Mouse (Mus musculus) ES-CJ7 (cell line): ENCODE results near the gene Cdkal1.

Source experiments
- DNase-seq: peaks from one replicate; pipeline ENCODE4 v3.0.0; 2011; ENCODE audit warnings: low read depth, low spot score

The Cdkal1 gene

GRCm38 (mm10) chr13:29271451-29271850 is 584.0 kb downstream of the Cdkal1 start:
- DNase-seq = no peak

- DNase-seq = no peak
Measured at GRCm38 (mm10) chr13:29264015-29264711, 591.3 kb downstream of the Cdkal1 start.

DNA sequence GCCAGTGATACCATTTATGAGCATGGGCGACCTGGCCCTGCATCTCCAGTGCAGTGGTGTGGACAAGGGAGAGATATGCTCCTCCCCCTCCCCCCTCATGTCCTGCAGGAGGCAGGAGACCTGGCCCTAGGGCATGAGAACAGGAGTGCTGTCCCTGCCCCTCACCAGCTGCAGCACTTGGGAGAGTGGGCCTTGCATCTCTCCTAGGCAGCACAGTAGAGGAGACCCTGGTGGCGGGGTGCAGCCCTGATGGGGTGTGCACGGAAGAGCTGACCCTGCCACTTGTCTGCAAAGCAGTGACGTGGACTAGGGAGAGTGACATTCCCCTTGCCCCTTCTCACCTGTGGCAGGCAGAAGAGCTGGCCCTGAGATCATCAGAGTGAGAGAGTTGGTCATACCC is 593.3 kb downstream of the Cdkal1 start:
- DNase-seq = no peak

DNA sequence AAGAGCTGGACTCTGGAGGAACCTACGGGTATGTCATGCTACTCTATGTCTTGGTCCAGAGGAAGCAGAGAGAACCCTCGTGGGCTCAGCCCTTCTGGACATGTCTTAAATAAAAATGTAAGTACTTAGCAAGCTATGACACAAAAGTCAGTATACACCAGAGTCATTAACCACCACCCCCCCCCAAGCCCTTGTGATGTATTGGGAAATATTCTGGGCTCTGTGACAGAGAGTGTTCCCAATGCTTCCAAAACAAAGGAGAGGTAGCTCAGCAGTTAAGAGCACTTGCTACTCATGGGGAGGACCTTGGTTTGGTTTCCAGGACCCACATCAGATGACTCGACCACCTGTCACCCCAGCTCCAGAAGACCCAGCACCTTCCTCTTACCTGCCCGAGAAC is 606.9 kb downstream of the Cdkal1 start:
- no peak for DNase-seq

GRCm38 (mm10) chr13:29247800-29248199 is 607.7 kb downstream of the Cdkal1 start:
- no peak for DNase-seq

DNA sequence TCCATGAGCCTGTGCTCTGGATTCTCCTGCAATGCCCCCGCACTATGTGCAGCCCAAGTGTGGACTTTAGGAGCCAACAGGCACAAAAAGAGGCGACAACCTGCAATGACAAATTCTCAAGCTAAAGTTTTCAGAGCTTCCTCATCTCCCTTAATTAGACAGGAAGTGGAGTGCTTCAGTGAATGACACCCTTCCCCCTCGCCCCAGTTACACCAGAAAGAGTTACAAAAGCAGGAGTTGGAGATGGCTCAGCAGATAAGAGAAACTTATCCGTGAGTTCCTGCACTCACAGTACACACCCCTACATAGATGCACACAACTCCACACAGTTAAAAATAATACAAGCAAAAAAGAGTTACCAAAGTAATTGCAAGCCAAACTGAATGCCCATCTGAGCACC is 620.4 kb downstream of the Cdkal1 start:
- no peak for DNase-seq

- DNase-seq = no peak
Measured at GRCm38 (mm10) chr13:29234442-29234841, 621.0 kb downstream of the Cdkal1 start.

- DNase-seq = no peak
Measured at GRCm38 (mm10) chr13:29233970-29234369, 621.5 kb downstream of the Cdkal1 start.

DNA sequence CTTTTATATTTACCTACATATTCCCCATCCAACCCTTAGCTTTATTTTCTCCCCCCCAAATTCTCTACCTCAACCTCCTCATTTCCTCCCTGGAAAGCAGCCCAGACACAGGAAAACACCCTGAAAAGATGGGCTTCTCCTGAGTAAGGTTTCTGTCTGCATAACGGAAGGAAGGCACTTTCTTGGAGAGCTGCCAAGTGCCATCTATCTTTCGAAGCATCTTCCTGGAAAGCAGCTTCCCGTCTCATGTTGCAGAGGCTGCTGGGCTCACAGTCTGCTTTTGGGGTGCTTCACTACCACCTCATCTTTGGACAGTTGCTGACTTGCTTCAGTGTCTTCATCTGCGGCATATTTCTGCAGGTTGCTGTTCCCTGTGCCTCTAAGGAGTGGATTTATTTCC is 622.8 kb downstream of the Cdkal1 start:
- DNase-seq = no peak

- no peak for DNase-seq
Measured at GRCm38 (mm10) chr13:29224815-29225214, 630.7 kb downstream of the Cdkal1 start.

GRCm38 (mm10) chr13:29222261-29222838 is 633.1 kb downstream of the Cdkal1 start:
- DNase-seq = no peak

DNA sequence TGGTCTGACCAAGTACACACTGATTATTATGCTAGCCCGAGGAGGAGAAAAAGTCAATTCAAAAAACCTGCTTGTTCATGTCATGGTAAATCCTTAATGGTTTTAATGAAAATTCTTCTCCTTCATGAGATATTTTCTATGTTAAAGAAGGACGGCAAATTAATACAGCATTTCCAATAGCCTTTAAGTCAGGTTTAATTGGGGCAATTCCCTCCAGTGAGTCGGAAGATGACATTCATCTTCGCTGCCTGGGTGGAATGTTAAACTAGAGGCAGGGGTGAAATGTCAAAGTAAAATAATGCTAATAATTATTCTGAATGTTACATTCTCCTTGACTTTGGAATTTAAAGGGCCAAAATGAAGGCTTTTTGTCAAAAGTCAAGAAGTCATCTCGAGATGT is 633.8 kb downstream of the Cdkal1 start:
- no peak for DNase-seq

DNA sequence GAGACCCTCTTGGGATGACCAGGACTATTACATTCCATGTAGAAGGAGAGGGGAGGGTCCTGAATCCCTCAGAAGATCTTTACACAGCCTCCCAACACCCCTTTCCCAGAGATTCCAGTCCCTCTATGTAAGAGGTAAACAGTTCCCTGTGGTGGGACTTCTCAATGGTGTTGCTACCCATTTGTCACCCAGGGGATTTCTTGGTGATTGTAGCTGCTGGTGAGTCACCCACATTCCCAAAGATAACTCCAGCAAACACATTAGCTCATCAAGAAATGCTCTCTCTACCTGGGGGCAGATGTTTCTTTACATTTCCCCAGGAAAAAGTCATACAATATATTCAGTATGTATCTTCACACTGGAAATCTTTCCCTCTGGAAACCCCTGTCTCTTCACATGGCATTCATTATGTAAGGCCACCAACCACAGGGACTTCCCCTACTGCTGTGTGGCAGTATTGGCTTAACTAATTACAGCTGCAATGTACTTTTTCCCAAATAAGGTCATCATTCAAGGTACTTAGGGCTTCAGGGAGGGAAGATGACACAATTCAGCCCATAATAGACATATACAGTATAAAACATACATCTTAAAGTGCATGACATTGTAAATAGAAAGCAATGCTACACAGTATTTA is 636.8 kb downstream of the Cdkal1 start:
- DNase-seq = no peak

DNA sequence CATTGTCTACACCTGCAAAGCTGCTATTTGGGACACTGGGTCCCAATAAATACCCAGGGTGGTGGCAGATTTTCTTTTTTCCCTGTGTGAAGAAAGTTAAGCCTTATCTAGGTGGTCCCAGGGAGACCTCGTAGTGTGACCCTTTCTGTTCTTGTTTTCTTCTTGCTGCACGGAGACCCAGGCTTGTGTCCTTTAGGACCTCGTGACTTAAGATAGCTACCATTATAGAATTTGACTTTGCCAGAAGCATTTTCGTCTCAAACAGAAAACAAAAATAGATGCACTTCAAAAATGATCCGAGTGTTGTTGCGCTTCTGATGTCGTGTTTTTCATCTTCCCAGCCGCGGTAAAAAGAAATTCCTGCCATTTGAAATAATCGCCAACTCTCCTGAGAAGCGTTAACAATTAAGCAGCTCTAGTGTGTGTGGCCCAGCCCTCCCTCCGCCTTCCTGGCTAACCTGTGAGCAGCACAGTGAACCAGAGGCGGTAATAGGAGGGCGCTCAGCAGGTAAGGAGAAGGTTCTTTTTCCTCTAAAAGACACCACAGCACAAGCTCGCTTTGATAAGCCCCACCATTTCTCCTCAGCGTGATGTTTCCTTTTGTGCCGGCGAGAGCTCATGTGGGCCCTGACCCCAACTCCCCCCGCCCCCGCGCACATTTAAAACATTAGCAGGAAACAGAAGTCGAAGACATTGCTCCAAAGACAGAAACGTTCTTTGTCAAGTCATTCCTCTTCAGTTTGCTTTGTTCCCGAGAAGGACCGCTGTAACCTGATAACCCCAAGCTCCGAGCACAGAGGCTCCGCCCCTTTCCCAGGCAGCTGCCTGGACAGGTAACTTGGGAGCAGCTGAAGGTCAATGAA is 645.1 kb downstream of the Cdkal1 start:
- DNase-seq = peak; percentile 89

GRCm38 (mm10) chr13:29208749-29209148 is 646.7 kb downstream of the Cdkal1 start:
- DNase-seq = no peak

DNA sequence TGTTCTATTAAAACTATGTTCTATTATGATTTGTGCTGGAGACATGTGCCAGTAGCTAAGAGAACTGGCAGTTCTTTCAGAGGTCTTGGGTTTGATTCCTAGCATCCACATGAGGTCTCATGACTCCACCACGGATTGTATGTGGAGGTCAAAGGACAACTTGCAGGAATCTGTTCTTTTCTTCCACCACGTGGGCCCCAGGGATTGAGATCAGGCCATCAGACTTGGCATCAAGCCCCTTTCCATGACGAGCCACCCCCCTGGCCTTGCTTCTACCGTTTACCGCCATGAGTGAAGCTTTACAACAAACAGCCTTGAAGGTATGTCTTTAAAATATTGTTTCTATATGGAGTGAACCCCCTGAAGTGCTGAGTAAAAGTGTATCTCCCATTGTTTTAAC is 651.6 kb downstream of the Cdkal1 start:
- no peak for DNase-seq

DNA sequence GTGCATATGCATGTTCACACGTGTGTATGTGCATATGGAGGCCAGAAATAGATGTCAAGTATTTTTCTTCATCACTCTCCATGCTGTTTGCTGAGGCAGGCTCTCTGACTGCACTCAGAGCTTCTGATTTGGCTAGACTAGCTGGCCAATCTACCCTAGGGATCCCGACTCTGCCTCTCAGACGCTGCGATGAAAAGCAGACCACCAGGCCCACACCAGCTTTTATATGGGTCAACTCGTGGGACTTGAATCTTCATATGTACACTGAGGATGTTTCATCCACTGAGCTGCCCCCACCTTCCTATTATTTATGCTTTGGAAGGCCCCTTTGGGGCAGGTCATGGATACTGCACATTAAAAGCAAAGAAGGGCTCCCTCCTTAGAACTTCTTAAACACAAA is 652.0 kb downstream of the Cdkal1 start:
- DNase-seq = no peak

- DNase-seq = no peak
Measured at GRCm38 (mm10) chr13:29202562-29202961, 652.9 kb downstream of the Cdkal1 start.

- DNase-seq = peak; percentile 16
Measured at GRCm38 (mm10) chr13:29199679-29200078, 655.8 kb downstream of the Cdkal1 start.

DNA sequence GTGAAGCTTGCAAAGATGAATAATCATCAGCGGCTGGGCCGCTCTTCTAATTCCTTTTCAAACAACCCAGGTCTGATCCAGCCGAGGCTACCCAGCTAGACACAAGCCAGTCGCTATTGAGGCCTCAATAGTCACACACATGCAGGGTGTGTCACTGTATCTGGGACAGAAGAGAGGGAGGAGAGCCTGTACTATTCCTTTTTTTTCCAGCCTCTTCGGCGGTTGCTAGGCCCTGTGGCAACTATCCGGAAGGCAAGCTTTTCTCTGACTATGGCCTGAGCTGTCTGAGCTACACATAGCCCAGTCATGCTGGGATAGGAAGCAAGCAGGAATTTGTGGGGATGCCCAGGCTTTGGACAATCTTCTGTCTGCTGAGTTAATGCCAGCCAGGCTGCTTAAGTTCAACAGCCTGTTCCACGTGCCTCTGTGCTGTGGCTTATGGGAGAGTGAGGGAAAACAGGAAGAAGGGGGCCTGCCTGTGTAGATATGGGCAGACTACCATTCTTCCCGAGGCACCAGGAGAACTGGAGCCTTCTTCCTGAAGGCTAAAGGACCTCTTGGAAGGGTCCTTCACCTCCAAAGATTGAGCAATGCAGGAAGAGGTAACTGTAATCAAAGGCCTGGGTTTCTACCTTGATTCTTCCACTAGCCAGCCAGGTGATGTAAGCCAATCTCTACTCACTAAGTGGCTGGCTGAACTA is 658.5 kb downstream of the Cdkal1 start:
- peak; percentile 23 for DNase-seq

DNA sequence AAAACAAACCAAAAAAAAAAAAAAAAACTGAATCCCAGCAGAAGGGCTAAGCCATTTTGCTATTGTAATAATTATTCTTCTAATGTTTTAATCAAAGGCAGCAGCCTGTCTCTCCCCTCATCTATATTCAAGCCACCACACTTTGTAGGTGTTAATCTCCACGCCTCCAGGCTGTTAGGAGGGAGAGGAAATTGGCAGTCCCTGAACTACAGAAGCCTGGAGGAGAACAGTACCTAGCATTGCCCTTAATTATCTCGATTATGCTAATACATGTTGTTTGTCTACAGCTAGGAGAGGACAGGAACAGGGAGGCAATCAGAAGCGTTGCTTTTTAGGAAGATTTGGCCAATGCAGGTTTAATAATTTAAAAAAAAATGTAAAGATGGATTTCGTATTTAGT is 659.8 kb downstream of the Cdkal1 start:
- DNase-seq = no peak

GRCm38 (mm10) chr13:29194946-29195345 is 660.5 kb downstream of the Cdkal1 start:
- DNase-seq = no peak
